Mouse (Mus musculus) R1 (cell line): ENCODE results near the gene Baiap2l1.

Source experiments
- DNase-seq: peaks from one replicate; pipeline ENCODE4 v3.0.0-alpha.2; 2018; ENCODE audit warnings: low read depth, low spot score

Baiap2l1 gene

DNA sequence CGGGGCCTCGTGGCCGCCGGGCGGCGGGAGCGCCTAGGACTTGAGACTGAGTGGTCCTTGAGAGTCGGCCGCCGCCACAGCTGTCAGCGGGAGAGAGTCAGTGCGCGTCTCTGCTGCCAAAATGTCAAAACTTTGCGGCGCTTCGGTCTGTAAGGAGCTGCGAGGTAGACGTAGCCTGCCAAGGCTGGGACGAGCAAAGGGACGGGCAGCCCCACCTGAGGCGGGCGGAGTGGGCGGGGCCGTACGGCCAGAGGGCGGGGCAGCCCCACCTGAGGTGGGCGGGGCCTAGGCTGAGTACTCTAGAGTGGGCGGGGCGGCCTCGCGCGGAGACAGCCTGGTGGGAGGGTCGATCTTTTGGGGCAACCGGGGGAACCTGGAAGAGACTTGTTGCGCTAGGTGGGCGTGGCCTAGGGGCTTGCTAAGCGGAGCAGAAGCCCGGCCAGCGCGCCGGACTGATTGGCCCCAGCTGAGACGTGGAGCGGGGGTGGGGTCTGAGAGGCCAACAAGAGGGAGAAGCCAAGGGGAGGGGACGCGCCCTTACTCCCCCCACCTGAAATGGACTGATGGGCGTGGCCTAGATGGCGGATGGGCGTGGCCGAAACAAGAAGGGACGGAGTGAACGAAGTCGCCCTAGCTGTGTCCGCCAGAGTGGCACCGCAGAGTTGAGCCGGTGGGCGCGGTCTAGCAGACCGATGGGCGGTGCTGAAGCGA, at the start of gene Baiap2l1:
Gene Baiap2l1, minus strand, starts transcription at position 232 of the 711 bp plus-strand sequence.
- DNase-seq, result peak; percentile 100

- DNase-seq, result peak; percentile 71
These were observed 48.3 kb upstream of the Baiap2l1 start for GRCm38 (mm10) chr5:144406256-144406655.

DNA sequence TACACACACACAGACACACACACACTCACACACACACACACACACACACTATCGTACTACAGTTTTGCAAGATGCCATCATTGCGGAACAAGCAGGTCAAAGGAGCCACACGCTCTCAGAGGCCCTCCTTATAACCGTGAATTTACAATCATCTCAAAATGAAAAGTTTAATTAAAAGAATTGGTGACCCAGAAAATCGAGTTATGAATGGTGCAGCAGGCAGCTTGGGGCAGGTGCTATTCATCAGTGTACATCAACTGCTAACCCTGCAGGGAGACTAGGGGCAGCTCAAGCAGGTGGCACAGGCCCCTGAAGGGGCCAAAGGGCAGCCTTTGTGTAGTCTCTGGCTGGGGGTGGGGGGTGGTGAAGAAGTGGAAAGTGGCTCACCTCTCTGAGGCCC, 42.9 kb upstream of the Baiap2l1 start:
- no peak for DNase-seq

DNA sequence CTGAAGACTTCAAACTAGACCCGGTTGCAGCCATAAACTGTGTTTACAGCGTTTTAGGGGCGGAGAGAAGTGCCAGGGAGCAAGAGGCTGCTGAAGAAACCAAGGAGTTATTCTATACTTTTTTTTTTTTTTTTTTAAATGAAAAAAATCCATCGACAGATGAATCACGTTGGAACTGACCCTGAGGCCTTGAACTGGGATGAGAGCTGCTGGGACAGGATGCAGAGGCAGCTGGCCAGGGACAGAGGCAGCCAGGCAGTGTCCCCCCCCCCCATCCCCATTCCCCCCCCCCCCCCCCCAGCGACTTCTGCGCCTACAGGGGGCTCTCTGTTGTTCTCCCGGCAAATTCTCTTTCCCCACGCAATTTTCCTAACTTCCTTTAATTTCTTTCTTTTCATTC, 39.7 kb upstream of the Baiap2l1 start:
- DNase-seq, result no peak

GRCm38 (mm10) chr5:144394142-144394541, 36.2 kb upstream of the Baiap2l1 start:
- DNase-seq, result no peak

- peak; percentile 55 for DNase-seq
These were observed 29.9 kb upstream of the Baiap2l1 start for GRCm38 (mm10) chr5:144387851-144388250.

GRCm38 (mm10) chr5:144383936-144384335, 26.0 kb upstream of the Baiap2l1 start:
- DNase-seq, result peak; percentile 67

GRCm38 (mm10) chr5:144381782-144382181, 23.9 kb upstream of the Baiap2l1 start:
- peak; percentile 64 for DNase-seq

- no peak for DNase-seq
These were observed 22.8 kb upstream of the Baiap2l1 start for GRCm38 (mm10) chr5:144380689-144381088.

DNA sequence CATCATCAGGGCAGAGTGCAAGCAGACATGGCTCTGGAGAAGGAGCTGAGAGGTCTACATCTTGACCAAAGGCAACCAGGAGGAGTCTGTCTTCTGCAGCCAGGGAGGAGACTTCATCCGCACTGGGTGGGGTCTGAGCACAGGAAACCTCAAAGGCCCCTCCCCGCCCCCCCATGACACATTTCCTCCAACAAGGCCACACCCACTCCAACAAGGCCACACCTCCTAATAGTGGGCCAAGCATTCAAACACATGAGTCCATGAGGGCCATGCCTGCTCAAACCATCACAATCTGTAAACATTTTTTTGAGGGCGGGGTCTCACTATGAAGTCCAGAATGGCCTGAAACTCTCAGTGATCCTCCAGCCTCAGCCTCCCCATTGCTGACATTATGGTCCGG, 21.5 kb upstream of the Baiap2l1 start:
- DNase-seq, result no peak

- no peak for DNase-seq
These were observed 15.0 kb upstream of the Baiap2l1 start for GRCm38 (mm10) chr5:144372885-144373284.

- no peak for DNase-seq
These were observed 14.3 kb upstream of the Baiap2l1 start for GRCm38 (mm10) chr5:144372177-144372576.

- peak; percentile 60 for DNase-seq
These were observed 13.1 kb upstream of the Baiap2l1 start for GRCm38 (mm10) chr5:144370986-144371385.

- DNase-seq, result no peak
These were observed 10.8 kb upstream of the Baiap2l1 start for GRCm38 (mm10) chr5:144368661-144369205.

GRCm38 (mm10) chr5:144366551-144366950, 8.6 kb upstream of the Baiap2l1 start:
- DNase-seq, result peak; percentile 64

- no peak for DNase-seq
These were observed 6.9 kb upstream of the Baiap2l1 start for GRCm38 (mm10) chr5:144364680-144365357.

- DNase-seq, result no peak
These were observed 2.4 kb upstream of the Baiap2l1 start for GRCm38 (mm10) chr5:144360346-144360745.

DNA sequence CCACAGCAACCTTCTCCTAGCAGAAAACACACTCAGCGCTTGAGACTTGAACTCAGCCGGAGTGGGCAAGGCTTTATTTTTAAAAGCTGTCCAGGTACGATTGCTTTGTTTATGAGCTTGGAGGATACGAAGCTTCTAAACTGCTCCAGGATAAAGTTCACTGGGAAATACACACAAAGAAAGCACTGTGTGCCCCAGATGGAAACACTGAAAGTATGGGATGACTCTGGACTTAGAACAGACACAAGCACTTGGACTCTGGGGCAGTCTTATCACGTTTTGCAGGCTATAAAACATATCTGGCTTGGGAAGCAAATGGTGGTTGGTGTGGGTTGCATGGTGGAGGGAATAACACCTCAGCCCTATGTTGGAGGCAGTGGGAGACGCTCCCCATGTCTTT, 2.0 kb upstream of the Baiap2l1 start:
- DNase-seq, result no peak

DNA sequence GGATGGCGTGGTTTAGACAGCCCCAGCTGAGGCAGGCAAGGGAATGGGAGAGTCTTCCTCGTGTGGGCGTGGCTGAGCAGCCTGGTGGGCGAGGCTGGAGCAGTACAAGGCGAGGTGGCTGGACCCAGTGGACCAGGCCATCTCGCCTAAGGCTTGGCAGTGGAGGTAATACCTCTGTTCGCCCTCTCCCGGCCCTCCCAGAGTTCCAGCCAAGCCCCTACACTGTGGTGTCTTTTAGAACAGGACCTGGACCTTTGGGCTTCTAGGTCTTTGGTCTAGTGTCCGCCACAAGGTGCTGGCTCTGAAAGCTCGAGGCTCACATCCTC, 643 bp upstream of the Baiap2l1 start:
- no peak for DNase-seq

DNA sequence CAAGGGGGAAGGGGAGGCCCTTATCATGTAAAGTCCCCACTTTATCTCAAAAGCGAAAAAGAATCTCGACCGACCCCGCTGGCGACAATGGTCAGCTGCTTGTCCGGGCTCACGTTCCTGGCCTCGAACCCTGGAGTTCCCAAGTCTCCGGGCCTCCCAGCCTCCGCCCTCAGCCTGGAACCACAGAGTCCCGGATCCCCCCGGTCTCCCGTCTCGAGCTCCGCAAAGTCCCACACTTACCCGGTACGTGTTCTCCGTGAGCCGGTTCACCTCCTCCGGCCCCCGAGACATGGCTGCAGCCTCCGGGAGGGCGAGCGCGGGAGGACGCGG, 396 bp downstream of the Baiap2l1 start:
- DNase-seq, result no peak

GRCm38 (mm10) chr5:144356776-144357455, 996 bp downstream of the Baiap2l1 start:
- DNase-seq, result peak; percentile 28

DNA sequence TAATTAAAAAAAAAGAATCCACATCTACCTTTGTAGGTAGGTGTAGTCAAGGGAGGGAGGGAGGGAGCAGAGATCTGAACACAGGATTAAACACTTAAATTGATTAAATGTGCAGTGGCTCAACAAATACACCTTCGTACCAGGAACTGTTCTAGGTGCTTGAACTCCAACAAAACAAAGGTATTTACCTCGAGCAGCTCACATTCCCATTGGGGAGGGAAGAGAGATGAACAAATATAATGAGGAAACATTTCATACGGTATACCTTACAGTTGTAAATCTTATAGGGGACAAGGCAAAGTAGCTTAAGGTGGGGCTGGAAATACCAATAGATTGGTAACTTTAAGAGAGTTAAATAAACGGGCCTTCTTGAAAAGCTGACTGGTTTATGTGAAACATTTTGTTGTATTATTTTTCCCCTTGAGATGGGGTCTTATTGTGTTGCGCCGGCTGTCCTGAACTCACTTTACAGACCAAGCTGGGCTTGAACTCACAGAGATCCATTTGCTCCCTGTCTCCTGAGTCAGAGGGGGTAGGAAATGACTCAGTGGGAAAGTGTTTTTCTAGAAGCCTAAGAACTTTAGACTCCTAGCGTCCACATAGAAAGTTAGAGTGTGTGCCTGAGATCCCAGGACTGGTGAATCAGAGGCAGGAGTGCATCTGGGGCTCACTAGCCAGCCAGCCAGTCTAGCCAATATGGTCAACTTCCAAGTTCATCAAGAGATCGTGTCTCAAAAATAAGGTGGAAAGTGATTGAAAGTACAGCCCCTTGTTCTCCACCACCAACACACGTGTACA, 5.5 kb downstream of the Baiap2l1 start:
- DNase-seq, result no peak
